In genomic region chr7:126798127-126799049, GRCm38 (mm10) we compare ENCODE assay signal across 8 mouse cellular contexts. TPM values are rescaled to one million over a fixed set of nuclear protein-coding genes. Genes with fewer than 3 reads are reported as not detected.
DNase-seq lines count a peak whose midpoint lies in the region; ATAC-seq and TF ChIP-seq lines count a peak whose summit lies in the region.

No protein-coding gene starts in this region.

- peaks cover 22% of the 10 kb centered on the region for H3K4me1 ChIP-seq in heart, postnatal 0 days (ENCODE audit: control insufficient read depth, insufficient read depth)
- peaks cover 44% of the 10 kb centered on the region for H3K4me1 ChIP-seq in limb, embryonic 10.5 days

- peak; percentile 42; the same call in 1 of the 2 replicates for TF ChIP-seq EP300 in heart, postnatal 0 days (IDR thresholded peaks at IDR 0.05; ENCODE audit: low read depth)

- peak overlapping the region; percentile 81 for H3K4me2 ChIP-seq in heart, postnatal 0 days (ENCODE audit: low read depth, low read length)

- H3K9ac ChIP-seq in heart, postnatal 0 days (replicated peaks; ENCODE audit: low read depth, low read length) = peak overlapping the region; percentile 84

- H3K4me3 ChIP-seq in heart, postnatal 0 days (ENCODE audit: low read depth, low read length) = peak overlapping the region; percentile 83
- H3K4me3 ChIP-seq in limb, embryonic 10.5 days = peak overlapping the region; percentile 89

- H3K36me3 ChIP-seq in heart, postnatal 0 days (replicated peaks; ENCODE audit: control insufficient read depth, insufficient read depth, low read length) = peaks cover 32% of the 10 kb centered on the region
- H3K36me3 ChIP-seq in limb, embryonic 10.5 days = peaks cover 67% of the 10 kb centered on the region

- peak; percentile 49 for DNase-seq in cerebellum, adult 11 months
- peak; percentile 67 for DNase-seq in CD4-positive, CD25-positive, alpha-beta regulatory T cell, adult 2 months (ENCODE audit: low read depth, low spot score)
- no peak for DNase-seq in heart, postnatal 0 days (ENCODE audit: low spot score)
- DNase-seq in limb, embryonic 10.5 days (ENCODE audit: low spot score) = no peak
- DNase-seq in naive thymus-derived CD4-positive, alpha-beta T cell, adult 2 months (ENCODE audit: low read depth) = peak; percentile 60
- no peak for DNase-seq in frontal cortex, postnatal 14 days (ENCODE audit: low spot score in 2 of 2)

- H3K9me3 ChIP-seq in heart, postnatal 0 days (replicated peaks; ENCODE audit: control insufficient read depth, low read length) = no peaks in the 10 kb centered on the region
- H3K9me3 ChIP-seq in limb, embryonic 10.5 days (replicated peaks) = no peaks in the 10 kb centered on the region

- no peak for ATAC-seq in cerebellum, adult (ENCODE audit: insufficient number of reproducible peaks, low FRiP score, low TSS enrichment)
- peak; percentile 48 for ATAC-seq in common myeloid progenitor, adult 5-6 weeks (replicated peaks; ENCODE audit: low read depth, poor library complexity, severe bottlenecking)
- ATAC-seq in heart, postnatal 0 days (ENCODE audit: insufficient read depth, low read depth) = no peak

- TF ChIP-seq CTCF in heart, postnatal 0 days (IDR thresholded peaks at IDR 0.05; ENCODE audit: low read depth) = no peak

- WGBS in heart, postnatal 0 days = under 1% methylated on average over 40 of the region's 40 CpGs
- WGBS in limb, embryonic 10.5 days = 1% methylated on average over 40 of the region's 40 CpGs

- peak overlapping the region; percentile 97 for H3K27ac ChIP-seq in heart, postnatal 0 days (ENCODE audit: low read depth)
- peak overlapping the region; percentile 95 for H3K27ac ChIP-seq in limb, embryonic 10.5 days

- H3K27me3 ChIP-seq in heart, postnatal 0 days (ENCODE audit: control insufficient read depth, insufficient read depth, low read length) = no peaks in the 10 kb centered on the region
- no peaks in the 10 kb centered on the region for H3K27me3 ChIP-seq in limb, embryonic 10.5 days (ENCODE audit: low read depth, poor library complexity, severe bottlenecking)

RNA-seq across cellular contexts. Expression of gene Fam57b, which starts 0.9 kb away (rescaled TPM):
- not detected in 2 replicates for total RNA-seq in common myeloid progenitor, adult 5-6 weeks (2017)
- 0.99 and 2.9 TPM in 2 replicates for total RNA-seq in heart, postnatal 0 days (2014; rRNA removed; ENCODE audit: low replicate concordance)
- 2.6 and 3.0 TPM in 2 replicates for polyA plus RNA-seq in heart, postnatal 0 days (2015; fragmentation: Nextera tagmentation; extraction: Ambion mirVana)
- polyA plus RNA-seq in limb, embryonic 10.5 days (2016; fragmentation: Nextera tagmentation; extraction: Ambion mirVana) = 0.20 and 0.21 TPM in 2 replicates

RNA-seq across cellular contexts. Expression of gene Ppp4c, which starts 6.1 kb away (rescaled TPM):
- 120 and 125 TPM in 2 replicates for total RNA-seq in common myeloid progenitor, adult 5-6 weeks (2017)
- total RNA-seq in heart, postnatal 0 days (2014; rRNA removed; ENCODE audit: low replicate concordance) = 93.7 and 118 TPM in 2 replicates
- polyA plus RNA-seq in heart, postnatal 0 days (2015; fragmentation: Nextera tagmentation; extraction: Ambion mirVana) = 75.8 and 77.4 TPM in 2 replicates
- polyA plus RNA-seq in limb, embryonic 10.5 days (2016; fragmentation: Nextera tagmentation; extraction: Ambion mirVana) = 450 and 462 TPM in 2 replicates

RNA-seq across cellular contexts. Expression of gene Tbx6, which starts 17.1 kb away (rescaled TPM):
- not detected in 2 replicates for total RNA-seq in common myeloid progenitor, adult 5-6 weeks (2017)
- total RNA-seq in heart, postnatal 0 days (2014; rRNA removed; ENCODE audit: low replicate concordance) = 0.23 and 1.3 TPM in 2 replicates
- 0.07 TPM in 1 of 2 replicates, not detected in the other for polyA plus RNA-seq in heart, postnatal 0 days (2015; fragmentation: Nextera tagmentation; extraction: Ambion mirVana)
- polyA plus RNA-seq in limb, embryonic 10.5 days (2016; fragmentation: Nextera tagmentation; extraction: Ambion mirVana) = 0.23 and 0.53 TPM in 2 replicates

RNA-seq across cellular contexts. Expression of gene Ypel3, which starts 21.6 kb away (rescaled TPM):
- total RNA-seq in common myeloid progenitor, adult 5-6 weeks (2017) = 38.9 and 42.7 TPM in 2 replicates
- 88.9 and 146 TPM in 2 replicates for total RNA-seq in heart, postnatal 0 days (2014; rRNA removed; ENCODE audit: low replicate concordance)
- 84.1 and 111 TPM in 2 replicates for polyA plus RNA-seq in heart, postnatal 0 days (2015; fragmentation: Nextera tagmentation; extraction: Ambion mirVana)
- polyA plus RNA-seq in limb, embryonic 10.5 days (2016; fragmentation: Nextera tagmentation; extraction: Ambion mirVana) = 51.7 and 84.9 TPM in 2 replicates

RNA-seq across cellular contexts. Expression of gene Gdpd3, which starts 32.3 kb away (rescaled TPM):
- 2.3 and 5.1 TPM in 2 replicates for total RNA-seq in common myeloid progenitor, adult 5-6 weeks (2017)
- total RNA-seq in heart, postnatal 0 days (2014; rRNA removed; ENCODE audit: low replicate concordance) = 7.3 and 7.9 TPM in 2 replicates
- 0.69 and 0.77 TPM in 2 replicates for polyA plus RNA-seq in heart, postnatal 0 days (2015; fragmentation: Nextera tagmentation; extraction: Ambion mirVana)
- polyA plus RNA-seq in limb, embryonic 10.5 days (2016; fragmentation: Nextera tagmentation; extraction: Ambion mirVana) = 0.83 and 1.5 TPM in 2 replicates

Comparison
In these comparisons a context has a peak if more than half of its experiments do, and no peak if none do; other contexts are left out.
1. DNase-seq: peak in cerebellum, adult 11 months (single experiment), CD4-positive, CD25-positive, alpha-beta regulatory T cell, adult 2 months (single experiment) and naive thymus-derived CD4-positive, alpha-beta T cell, adult 2 months (single experiment); none in heart, postnatal 0 days (single experiment), limb, embryonic 10.5 days (single experiment) and frontal cortex, postnatal 14 days (0 of 2).